Mouse (Mus musculus): ENCODE data around the gene Fosl2. TPM values are rescaled to one million over a fixed set of nuclear protein-coding genes. Genes with fewer than 3 reads are reported as not detected.
"Not testable (repeated sequence)": the region's sequence is repeated elsewhere in the genome, so short reads cannot be mapped to it uniquely, and the experiment has no call there.

Fosl2 gene
- total RNA-seq, 2 experiments from 2014 or later = 25.0 to 26.8 TPM

GRCm38 (mm10) chr5:32134051-32134732 lies 1.4 kb upstream of the Fosl2 start:
- DNase-seq = peak; percentile 39

DNA sequence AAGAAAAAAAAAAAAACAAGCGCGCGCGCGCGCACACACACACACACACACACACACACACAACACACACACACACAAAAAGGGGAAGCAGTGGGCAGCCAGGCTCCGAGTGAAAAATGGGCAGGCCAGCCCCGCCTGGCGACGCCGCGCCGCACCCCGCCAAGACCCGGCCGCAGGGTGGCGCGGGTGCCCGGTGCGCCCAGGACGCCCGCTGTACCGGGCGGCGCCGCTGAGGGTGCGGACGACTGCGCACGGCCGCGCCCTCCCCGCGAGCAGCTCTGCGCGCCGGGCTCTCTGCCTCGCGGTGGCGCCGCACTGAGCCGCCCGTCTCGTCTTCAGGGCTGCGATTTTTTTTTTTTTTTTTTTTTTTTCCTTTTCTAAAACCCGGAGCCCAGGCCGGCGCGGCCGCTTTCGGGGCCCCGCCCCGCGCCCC lies 682 bp upstream of the Fosl2 start:
- DNase-seq = peak; percentile 78

- peak; percentile 81 for DNase-seq
Measured at GRCm38 (mm10) chr5:32136301-32136863, 781 bp downstream of the Fosl2 start.

DNA sequence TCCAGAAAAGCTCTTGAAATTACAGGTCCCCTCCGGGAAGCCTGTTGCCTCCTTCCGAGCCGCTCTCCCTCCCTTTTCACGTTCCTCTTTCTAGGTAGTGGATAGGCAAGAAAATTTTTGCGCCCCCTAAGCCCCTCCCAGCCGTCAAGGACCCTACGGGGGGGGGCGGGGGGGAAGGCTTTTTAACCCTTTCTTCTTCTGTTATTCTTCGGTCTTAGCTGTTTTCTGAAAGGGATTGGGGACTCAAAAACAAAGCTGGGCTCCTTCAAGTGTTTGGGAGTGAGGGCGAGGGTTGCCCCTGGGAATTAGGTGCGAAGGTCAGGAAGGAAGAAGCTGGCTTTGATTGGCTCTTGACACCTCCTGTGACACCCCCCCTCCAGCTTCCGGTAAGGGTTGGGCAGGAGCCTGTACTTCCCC lies 1.5 kb downstream of the Fosl2 start:
- peak; percentile 61 for DNase-seq

- DNase-seq = peak; percentile 51
Measured at GRCm38 (mm10) chr5:32138446-32139195, 3.0 kb downstream of the Fosl2 start.

DNA sequence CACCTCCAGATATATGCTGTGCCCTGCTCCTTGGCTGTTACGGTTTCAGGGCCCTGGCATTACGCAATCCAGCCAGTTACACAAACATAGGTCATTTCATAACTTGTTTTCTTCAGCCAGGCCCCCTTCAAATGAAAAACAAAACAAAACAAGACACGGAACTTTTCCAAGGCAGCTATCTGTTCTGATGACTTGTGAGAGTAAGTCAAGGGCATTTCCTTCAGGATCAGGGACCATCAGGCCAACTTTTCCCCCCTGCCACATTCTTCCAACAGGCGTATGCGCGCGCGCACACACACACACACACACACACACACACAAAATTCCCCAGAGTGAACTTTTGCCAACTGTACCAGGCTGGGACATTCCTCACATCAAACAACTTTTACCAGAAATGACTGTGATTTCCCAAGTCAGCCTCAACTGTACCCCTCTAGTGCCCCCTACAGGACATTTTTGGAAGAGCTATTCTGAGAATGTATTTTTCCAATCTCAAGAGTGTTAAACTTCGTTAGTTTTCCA lies 4.0 kb downstream of the Fosl2 start:
- DNase-seq = peak; percentile 65

DNA sequence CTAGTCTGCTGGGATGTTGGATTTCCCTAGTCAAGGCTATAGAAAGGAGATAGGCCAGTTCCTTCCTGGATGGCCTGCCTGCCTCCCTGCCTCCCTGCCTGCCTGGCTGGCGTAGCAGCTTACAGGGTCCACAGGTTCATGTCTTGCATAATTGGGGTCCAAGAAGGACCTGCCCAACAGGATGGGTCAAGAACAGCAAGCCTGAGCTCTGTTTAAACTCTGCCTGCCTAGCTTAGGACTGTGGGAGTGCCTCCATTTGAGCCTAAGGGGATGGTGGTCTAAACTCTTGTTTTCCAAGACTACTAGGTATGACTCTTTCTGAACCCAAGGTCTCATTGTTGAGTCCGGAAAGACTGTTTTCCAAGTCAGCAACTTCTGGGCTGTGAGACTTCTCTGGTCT lies 6.3 kb downstream of the Fosl2 start:
- no peak for DNase-seq

GRCm38 (mm10) chr5:32143433-32143970 lies 7.9 kb downstream of the Fosl2 start:
- no peak for DNase-seq

GRCm38 (mm10) chr5:32146281-32146680 lies 10.7 kb downstream of the Fosl2 start:
- no peak for DNase-seq

DNA sequence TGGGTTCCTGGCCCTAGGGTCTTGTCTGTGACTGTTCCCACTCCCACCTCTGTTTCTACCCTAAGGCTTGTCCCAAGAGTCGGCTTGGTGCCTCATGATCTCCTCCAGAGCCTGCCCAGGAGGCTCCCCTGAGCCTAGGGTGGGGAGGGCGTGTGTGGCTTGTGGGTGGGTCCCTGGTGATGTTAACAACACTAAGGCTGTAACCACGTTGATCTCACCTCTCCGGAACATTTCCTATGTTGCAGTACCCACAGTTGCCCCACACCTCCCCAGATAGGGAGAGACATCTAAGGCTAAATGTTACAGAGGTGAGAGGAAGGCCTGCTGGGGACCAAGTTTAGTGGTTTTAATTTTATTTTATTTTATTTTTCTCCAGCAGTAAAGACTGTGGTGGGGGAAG lies 13.0 kb downstream of the Fosl2 start:
- no peak for DNase-seq

- no peak for DNase-seq
Measured at GRCm38 (mm10) chr5:32151244-32151643, 15.6 kb downstream of the Fosl2 start.

GRCm38 (mm10) chr5:32152725-32153417 lies 17.3 kb downstream of the Fosl2 start:
- no peak for DNase-seq

- no peak for DNase-seq
Measured at GRCm38 (mm10) chr5:32153418-32153740, 17.8 kb downstream of the Fosl2 start.

DNA sequence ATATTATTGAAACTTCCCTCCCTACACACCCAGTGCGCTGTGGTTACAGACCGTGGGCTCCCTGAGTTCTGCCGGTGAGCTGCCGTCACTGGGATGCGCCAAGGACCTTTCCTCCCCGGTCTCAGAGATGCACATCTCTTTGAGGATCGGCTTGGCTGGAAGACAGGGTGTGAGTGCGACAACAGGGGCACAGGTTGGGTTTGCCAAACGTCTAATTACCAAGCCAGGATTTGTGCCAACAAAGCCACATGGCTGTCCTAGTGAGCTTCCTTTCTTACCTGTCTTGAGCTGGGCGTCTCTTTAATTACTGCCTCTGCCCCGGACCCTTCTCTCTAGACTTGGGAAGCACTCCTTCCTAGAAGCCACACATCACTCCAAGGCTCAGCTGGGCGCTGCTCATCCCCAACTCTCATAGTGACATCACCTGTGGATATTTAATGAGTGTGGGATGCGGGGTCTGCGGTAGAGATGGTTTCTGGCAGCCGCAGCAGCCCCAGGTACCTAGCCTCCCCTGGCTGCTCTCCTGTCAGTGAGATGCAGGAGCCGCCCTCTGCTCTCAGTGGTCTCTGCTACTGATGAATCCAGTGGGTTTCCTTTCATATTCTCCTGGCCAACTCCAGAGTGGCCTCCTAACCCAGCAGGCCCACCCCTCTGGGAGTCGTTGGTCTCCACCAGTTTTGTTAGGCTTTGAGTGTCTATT lies 18.3 kb downstream of the Fosl2 start:
- DNase-seq = no peak

- peak; percentile 32 for DNase-seq
Measured at GRCm38 (mm10) chr5:32154931-32155688, 19.5 kb downstream of the Fosl2 start.

- no peak for DNase-seq
Measured at GRCm38 (mm10) chr5:32155927-32156326, 20.3 kb downstream of the Fosl2 start.

DNA sequence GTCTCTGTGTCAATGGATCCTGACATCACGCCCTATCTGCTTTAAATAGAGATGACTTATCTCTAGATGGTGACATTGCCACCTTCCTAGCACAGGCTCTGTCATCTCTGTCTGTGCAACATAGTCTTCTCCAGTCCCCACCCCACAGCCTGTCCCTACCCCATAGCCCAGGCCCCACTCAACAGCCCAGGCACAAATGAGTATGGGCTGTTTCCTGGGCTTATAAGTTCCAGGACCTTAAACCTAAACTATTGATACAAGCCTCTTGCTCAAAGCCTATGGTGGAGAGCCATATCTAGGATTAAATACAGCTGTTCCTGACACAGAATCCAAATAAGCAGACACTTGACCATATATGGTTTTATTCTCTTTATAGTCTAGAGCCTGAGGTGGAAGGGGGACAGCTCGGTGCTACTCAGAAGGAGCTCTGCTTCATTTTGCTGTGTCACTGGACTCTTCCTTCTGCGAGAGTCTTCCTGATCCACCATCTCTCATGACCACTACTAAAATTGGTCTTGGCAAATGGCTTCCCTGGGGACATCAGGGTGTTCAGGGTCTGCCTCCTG lies 28.0 kb downstream of the Fosl2 start:
- DNase-seq = no peak

GRCm38 (mm10) chr5:32172188-32172587 lies 36.6 kb downstream of the Fosl2 start:
- no peak for DNase-seq

- DNase-seq = no peak
Measured at GRCm38 (mm10) chr5:32176800-32177199, 41.2 kb downstream of the Fosl2 start.

GRCm38 (mm10) chr5:32177737-32178136 lies 42.1 kb downstream of the Fosl2 start:
- DNase-seq = no peak

GRCm38 (mm10) chr5:32178720-32179119 lies 43.1 kb downstream of the Fosl2 start:
- DNase-seq = not testable (repeated sequence)
